Mouse (Mus musculus): ENCODE data around the gene Nip7.

- TF ChIP-seq POLR2A (IDR thresholded peaks at IDR 0.05; ENCODE audit: insufficient read depth, low read depth, low read length) (no peak), CTCF (IDR thresholded peaks at IDR 0.05) (no peak)
Measured at GRCm38 (mm10) chr8:107076239-107076888, 19.7 kb downstream of the Nip7 start.
